Mouse (Mus musculus) left cerebral cortex, postnatal 14 days (tissue): Measurements from ENCODE around the gene Kbtbd8. TPM values are rescaled to one million over a fixed set of nuclear protein-coding genes. Genes with fewer than 3 reads are reported as not detected.

ENCODE experiments used
- DNase-seq, 2 experiments: peaks; one replicate each; pipeline ENCODE4 v3.0.0; 2021 to 2022; ENCODE audit warnings: low spot score in 2 of 2, mixed read lengths in 1 of 2
- intact Hi-C: fragments of 180-260 bp; cut with DNase I; formaldehyde crosslinking; loops from one replicate; pipeline ENCODE4 v1.15.1; 2025
- total RNA-seq, 2 experiments: library from RNA; stranded (reverse); gene quantifications; 2 replicates each; pipeline ENCODE4 v1.2.3; 2021

Gene Kbtbd8
- total RNA-seq, 2 experiments from 2014 or later, result 8.0 to 10.1 TPM

DNA sequence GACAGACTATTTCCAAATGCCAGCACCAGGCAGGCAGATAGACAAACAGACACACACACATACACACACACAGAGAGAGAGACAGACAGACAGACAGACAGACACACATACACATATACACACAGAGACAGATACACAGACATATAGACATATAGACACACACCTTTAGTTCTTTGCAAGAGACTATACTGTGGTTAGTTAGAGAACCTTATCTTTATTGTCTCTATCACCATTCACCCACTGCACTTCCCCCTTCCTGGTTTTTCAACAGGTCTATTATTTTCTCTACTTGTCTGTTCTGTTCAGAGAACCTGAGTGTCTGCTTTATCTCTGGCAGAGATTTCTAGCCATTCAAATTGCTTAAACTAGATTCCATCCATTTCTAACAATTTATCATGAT, 48.6 kb downstream of the Kbtbd8 start:
- no peak for DNase-seq
- intact Hi-C loops, result no loop called here

GRCm38 (mm10) chr6:95167668-95168227, 50.7 kb downstream of the Kbtbd8 start:
- intact Hi-C loops, result no loop called here
- peak in 1 of 2 experiments; percentile 11 for DNase-seq

- no peak for DNase-seq
- intact Hi-C loops, result no loop called here
Observed at GRCm38 (mm10) chr6:95169411-95169810, 52.4 kb downstream of the Kbtbd8 start.

DNA sequence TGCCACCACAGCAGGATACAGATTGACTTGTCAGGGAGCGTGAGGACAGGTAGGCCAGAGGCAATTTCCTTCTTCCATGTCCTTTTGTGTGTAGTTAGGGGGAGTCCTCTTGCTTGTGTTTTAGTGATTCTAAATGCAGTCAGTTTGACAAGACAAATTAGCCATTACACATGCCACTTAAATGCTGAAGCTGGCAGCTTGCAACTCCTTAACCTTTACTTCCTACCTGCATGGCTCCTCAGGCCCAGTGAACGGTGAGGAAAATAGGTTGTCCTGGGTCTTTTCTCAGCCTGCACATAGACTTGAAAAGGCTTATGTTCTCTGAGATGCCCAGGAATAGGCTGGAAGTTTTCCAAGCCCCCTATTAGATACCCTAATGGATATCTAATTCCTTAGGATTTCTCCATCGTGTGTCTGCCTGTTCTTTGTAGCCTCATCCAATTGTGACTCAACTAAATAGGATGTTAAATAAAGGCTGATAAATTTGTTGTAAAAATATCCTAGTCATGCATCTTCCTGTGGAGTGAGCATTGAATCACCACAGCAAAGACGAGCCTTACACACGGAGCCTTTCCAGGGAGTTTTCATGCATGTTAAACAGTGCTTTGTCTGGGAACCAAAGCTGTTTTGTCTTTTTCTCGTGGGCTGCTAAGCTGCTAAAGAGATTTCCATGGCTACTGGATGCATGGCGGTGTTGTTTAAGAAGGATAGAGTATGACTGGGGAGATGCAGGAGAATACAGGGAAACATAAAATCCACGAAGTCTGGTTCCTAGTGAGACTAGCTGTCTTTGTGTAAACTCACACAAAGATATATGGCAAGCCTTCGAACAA, 57.5 kb downstream of the Kbtbd8 start:
- intact Hi-C loops, result no loop called here

More for the DNA sequence above, 57.5 kb downstream of the Kbtbd8 start:
- peak in 1 of 2 experiments; percentile 42 for DNase-seq

Other genes with a start within 250 kb of the Kbtbd8 start
- gene Gm10234, start 204.9 kb downstream of the Kbtbd8 start, total RNA-seq, result not detected